Mouse (Mus musculus): ENCODE measurements around the gene Baiap2l2.
"Not testable (repeated sequence)": the region's sequence is repeated elsewhere in the genome, so short reads cannot be mapped to it uniquely, and the experiment has no call there.

- TF ChIP-seq CTCF (IDR thresholded peaks at IDR 0.05; ENCODE audit: borderline replicate concordance, extremely low read depth, insufficient read depth, insufficient read length); POLR2A (IDR thresholded peaks at IDR 0.05; ENCODE audit: borderline replicate concordance, extremely low read depth, insufficient read depth, insufficient read length, poor library complexity, severe bottlenecking): not testable (repeated sequence)
Measured at GRCm38 (mm10) chr15:79225780-79226179, 59.6 kb downstream of the Baiap2l2 start.
